Mouse (Mus musculus) E14TG2a.4 (cell line): ENCODE data around the gene Gm960.
"Not testable (repeated sequence)": the region's sequence is repeated elsewhere in the genome, so short reads cannot be mapped to it uniquely, and the experiment has no call there.

Experiments used
- H3K27me3 ChIP-seq: 2 replicates; pipeline ENCODE4 v1.6.1; 2014; ENCODE audit warnings: low read length, control low read depth; ENCODE audit not compliant: insufficient read depth
- H3K36me3 ChIP-seq: 2 replicates; pipeline ENCODE4 v1.6.1; 2014; ENCODE audit warnings: low read length, control low read depth; ENCODE audit not compliant: insufficient read depth
- H3K4me1 ChIP-seq: replicated peaks from 2 replicates; pipeline ENCODE4 v1.6.1; 2014; ENCODE audit warnings: low read depth, low read length, control low read depth
- H3K4me3 ChIP-seq: replicated peaks from 2 replicates; pipeline ENCODE4 v1.5.1; 2014; ENCODE audit warnings: mild to moderate bottlenecking, low read length
- H3K9me3 ChIP-seq: 2 replicates; pipeline ENCODE4 v1.6.1; 2014; ENCODE audit warnings: low read length, control low read depth
- CTCF ChIP-seq: conservative IDR thresholded peaks from 2 replicates; pipeline ENCODE4 v1.5.1; 2014; ENCODE audit warnings: low read length
- NANOG ChIP-seq: IDR thresholded peaks from 2 replicates; pipeline ENCODE4 v1.6.1; 2014; ENCODE audit warnings: borderline replicate concordance, low read length, mixed read lengths
- POU5F1 ChIP-seq: IDR thresholded peaks from 2 replicates; pipeline ENCODE4 v1.6.1; 2014; ENCODE audit warnings: low read length, borderline replicate concordance

The Gm960 gene

GRCm38 (mm10) chr19:4602459-4602858, 96.0 kb downstream of the Gm960 start:
- TF ChIP-seq POU5F1 (no peak), CTCF (no peak), NANOG (no peak)
- Histone ChIP-seq H3K9me3 (0 out of 2 replicates have a peak, but pooled peaks cover 2% of the 10 kb centered on the region), H3K36me3 (peaks cover 3% of the 10 kb centered on the region), H3K27me3 (peaks cover 34% of the 10 kb centered on the region), H3K4me1 (peaks cover 32% of the 10 kb centered on the region), H3K4me3 (peak overlapping the region; percentile 57; the same call in 1 of the 2 replicates)

- Histone ChIP-seq H3K4me3 (no peak overlapping the region), H3K36me3 (no peaks in the 10 kb centered on the region), H3K9me3 (0 out of 2 replicates have a peak, but pooled peaks cover 2% of the 10 kb centered on the region), H3K27me3 (peaks cover 5% of the 10 kb centered on the region; the same call in 1 of the 2 replicates), H3K4me1 (0 out of 2 replicates have a peak, but pooled peaks cover 3% of the 10 kb centered on the region)
- no peak for TF ChIP-seq NANOG
These were observed 102.4 kb downstream of the Gm960 start for GRCm38 (mm10) chr19:4596071-4596470.

GRCm38 (mm10) chr19:4593792-4594522, 104.5 kb downstream of the Gm960 start:
- TF ChIP-seq NANOG (no peak), CTCF (no peak), POU5F1 (no peak)
- H3K4me1 ChIP-seq, result 0 out of 2 replicates have a peak, but pooled peaks cover 3% of the 10 kb centered on the region
- no peak overlapping the region for H3K4me3 ChIP-seq
- H3K27me3 ChIP-seq, result no peaks in the 10 kb centered on the region
- H3K9me3 ChIP-seq, result 0 out of 2 replicates have a peak, but pooled peaks cover 2% of the 10 kb centered on the region
- no peaks in the 10 kb centered on the region for H3K36me3 ChIP-seq

GRCm38 (mm10) chr19:4590025-4590424, 108.4 kb downstream of the Gm960 start:
- TF ChIP-seq CTCF (no peak), POU5F1 (no peak), NANOG (no peak)
- no peak overlapping the region for H3K4me3 ChIP-seq
- 0 out of 2 replicates have a peak, but pooled peaks cover 3% of the 10 kb centered on the region for H3K27me3 ChIP-seq
- no peaks in the 10 kb centered on the region for H3K9me3 ChIP-seq
- no peaks in the 10 kb centered on the region for H3K36me3 ChIP-seq
- 0 out of 2 replicates have a peak, but pooled peaks cover 3% of the 10 kb centered on the region for H3K4me1 ChIP-seq

GRCm38 (mm10) chr19:4589081-4589480, 109.4 kb downstream of the Gm960 start:
- no peak for TF ChIP-seq CTCF
- TF ChIP-seq NANOG, result no peak
- no peak for TF ChIP-seq POU5F1
- Histone ChIP-seq H3K27me3 (0 out of 2 replicates have a peak, but pooled peaks cover 3% of the 10 kb centered on the region), H3K9me3 (no peaks in the 10 kb centered on the region), H3K36me3 (no peaks in the 10 kb centered on the region), H3K4me1 (0 out of 2 replicates have a peak, but pooled peaks cover under 1% of the 10 kb centered on the region), H3K4me3 (no peak overlapping the region)

GRCm38 (mm10) chr19:4588430-4588829, 110.0 kb downstream of the Gm960 start:
- Histone ChIP-seq H3K9me3 (no peaks in the 10 kb centered on the region), H3K36me3 (no peaks in the 10 kb centered on the region), H3K4me3 (no peak overlapping the region), H3K27me3 (0 out of 2 replicates have a peak, but pooled peaks cover 3% of the 10 kb centered on the region), H3K4me1 (no peaks in the 10 kb centered on the region)
- no peak for TF ChIP-seq NANOG
- no peak for TF ChIP-seq POU5F1
- TF ChIP-seq CTCF, result no peak

GRCm38 (mm10) chr19:4587426-4587825, 111.0 kb downstream of the Gm960 start:
- H3K4me3 ChIP-seq, result no peak overlapping the region
- no peaks in the 10 kb centered on the region for H3K4me1 ChIP-seq
- no peaks in the 10 kb centered on the region for H3K36me3 ChIP-seq
- no peaks in the 10 kb centered on the region for H3K9me3 ChIP-seq
- H3K27me3 ChIP-seq, result 0 out of 2 replicates have a peak, but pooled peaks cover 3% of the 10 kb centered on the region
- TF ChIP-seq POU5F1, result no peak
- TF ChIP-seq CTCF, result no peak
- TF ChIP-seq NANOG, result no peak

GRCm38 (mm10) chr19:4586783-4587182, 111.7 kb downstream of the Gm960 start:
- not testable (repeated sequence) for H3K36me3 ChIP-seq, H3K9me3 ChIP-seq, H3K4me3 ChIP-seq, H3K27me3 ChIP-seq, H3K4me1 ChIP-seq

- TF ChIP-seq CTCF (no peak), NANOG (no peak), POU5F1 (no peak)
- H3K36me3 ChIP-seq, result no peaks in the 10 kb centered on the region
- 0 out of 2 replicates have a peak, but pooled peaks cover 3% of the 10 kb centered on the region for H3K27me3 ChIP-seq
- no peak overlapping the region for H3K4me3 ChIP-seq
- no peaks in the 10 kb centered on the region for H3K9me3 ChIP-seq
- no peaks in the 10 kb centered on the region for H3K4me1 ChIP-seq
These were observed 114.6 kb downstream of the Gm960 start for GRCm38 (mm10) chr19:4583856-4584255.
